Comparison of ENCODE assay signal across 14 mouse cellular contexts in genomic region chr2:110305358-110306283, GRCm38 (mm10). TPM values are rescaled to one million over a fixed set of nuclear protein-coding genes. Genes with fewer than 3 reads are reported as not detected.
A peak's percentile ranks its signal among the peaks of the same experiment; 100 is the strongest.
DNase-seq lines count a peak whose midpoint lies in the region; ATAC-seq and TF ChIP-seq lines count a peak whose summit lies in the region.
"Had no signal": no experiment of that assay in that cellular context is flagged by ENCODE, and none has a peak within 500 bp of the region (broad histone marks: within the 10 kb centered on the region; RNA-seq: fewer than 3 reads in every experiment).

No protein-coding gene starts in this region.

- no peak overlapping the region for H3K9ac ChIP-seq in hindbrain, embryonic 16.5 days (ENCODE audit: low read depth, low read length)
- H3K9ac ChIP-seq in hindbrain, embryonic 13.5 days, result no peak overlapping the region
- H3K9ac ChIP-seq in CH12.LX (ENCODE audit: insufficient read depth, low read depth), result no peak overlapping the region
- no peak overlapping the region for H3K9ac ChIP-seq in kidney, postnatal 0 days (ENCODE audit: low read depth, low read length)
- no peak overlapping the region for H3K9ac ChIP-seq in liver, embryonic 12.5 days
- H3K9ac ChIP-seq: forebrain, postnatal 0 days had no signal

- no peak for TF ChIP-seq POLR2A in CH12.LX (IDR thresholded peaks at IDR 0.05; ENCODE audit: low read depth, low read length)

- no peaks in the 10 kb centered on the region for H3K79me2 ChIP-seq in CH12.LX (replicated peaks; ENCODE audit: control insufficient read depth, extremely low read depth, insufficient read depth, poor library complexity, severe bottlenecking)

- no peaks in the 10 kb centered on the region for H3K27me3 ChIP-seq in hindbrain, embryonic 16.5 days (replicated peaks; ENCODE audit: control insufficient read depth, insufficient read depth, low read length)
- H3K27me3 ChIP-seq in hindbrain, embryonic 13.5 days, result no peaks in the 10 kb centered on the region
- H3K27me3 ChIP-seq in CH12.LX (replicated peaks), result no peaks in the 10 kb centered on the region
- H3K27me3 ChIP-seq in kidney, postnatal 0 days (ENCODE audit: insufficient read depth, low read length), result no peaks in the 10 kb centered on the region
- H3K27me3 ChIP-seq in liver, embryonic 12.5 days (replicated peaks), result no peaks in the 10 kb centered on the region

- no peak for TF ChIP-seq RAD21 in CH12.LX (IDR thresholded peaks at IDR 0.05; ENCODE audit: low read depth, low read length)

- no peaks in the 10 kb centered on the region for H3K9me3 ChIP-seq in hindbrain, embryonic 16.5 days (ENCODE audit: control insufficient read depth, low read length)
- H3K9me3 ChIP-seq in hindbrain, embryonic 13.5 days, result no peaks in the 10 kb centered on the region
- peaks cover 17% of the 10 kb centered on the region for H3K9me3 ChIP-seq in CH12.LX (replicated peaks; ENCODE audit: low read length)
- no peaks in the 10 kb centered on the region for H3K9me3 ChIP-seq in kidney, postnatal 0 days (replicated peaks; ENCODE audit: low read length)
- H3K9me3 ChIP-seq in liver, embryonic 12.5 days (replicated peaks), result no peaks in the 10 kb centered on the region

- DNase-seq in CH12.LX (ENCODE audit: extremely low read depth), result no peak
- DNase-seq in kidney, postnatal 0 days (ENCODE audit: low spot score), result no peak
- no peak for DNase-seq in layer of hippocampus, adult 11-12 months (ENCODE audit: low spot score)
- no peak for DNase-seq in right cerebral cortex, postnatal 36 days (ENCODE audit: low spot score in 2 of 2)
- no peak for DNase-seq in ovary, postnatal 14 days (ENCODE audit: low spot score)
- DNase-seq: cerebellum, adult 9-11 months; forebrain, postnatal 0 days; heart, postnatal 10 days; thymus, postnatal 36 days had no signal

- no peak for TF ChIP-seq EP300 in CH12.LX (IDR thresholded peaks at IDR 0.05; ENCODE audit: low read length)

- dilution Hi-C loops in CH12.LX (cut with MboI; ENCODE audit: extremely low pct_ligation_motif_present, extremely low pct_unique_long_range_greater_than_20kb, low sequenced_read_pairs), result no loop called here

- no peaks in the 10 kb centered on the region for H3K4me1 ChIP-seq in hindbrain, embryonic 16.5 days (ENCODE audit: control insufficient read depth, insufficient read depth, low read depth, low read length)
- H3K4me1 ChIP-seq in hindbrain, embryonic 13.5 days (replicated peaks), result no peaks in the 10 kb centered on the region
- no peaks in the 10 kb centered on the region for H3K4me1 ChIP-seq in CH12.LX (ENCODE audit: control insufficient read depth in 1 of 2, insufficient read depth in 2 of 2)
- H3K4me1 ChIP-seq in kidney, postnatal 0 days (replicated peaks; ENCODE audit: insufficient read depth, low read length), result no peaks in the 10 kb centered on the region
- H3K4me1 ChIP-seq in liver, embryonic 12.5 days, result 0 out of 2 replicates have a peak, but pooled peaks cover 5% of the 10 kb centered on the region

- in situ Hi-C loops in CH12.LX (cut with MboI; ENCODE audit: low pct_ligation_motif_present, low pct_unique_long_range_greater_than_20kb, low sequenced_read_pairs), result no loop called here

- 0 out of 2 replicates have a peak, but pooled peaks have one; percentile 27 for ATAC-seq in hindbrain, embryonic 16.5 days
- no peak for ATAC-seq in hindbrain, embryonic 13.5 days (ENCODE audit: low FRiP score)
- peak; percentile 33; the same call in 1 of the 2 replicates for ATAC-seq in kidney, postnatal 0 days (replicated peaks; ENCODE audit: low FRiP score, low read depth)
- peak; percentile 80 for ATAC-seq in liver, embryonic 12.5 days
- ATAC-seq: forebrain, postnatal 0 days had no signal

- no peak for TF ChIP-seq CTCF in CH12.LX (conservative IDR thresholded peaks at IDR 0.05 in 1 of 2, IDR thresholded peaks at IDR 0.05 in 1 of 2; ENCODE audit: low read depth in 2 of 2, low read length in 2 of 2)
- TF ChIP-seq CTCF in kidney, postnatal 0 days (IDR thresholded peaks at IDR 0.05; ENCODE audit: low read depth), result no peak

- no peak overlapping the region for H3K4me2 ChIP-seq in hindbrain, embryonic 16.5 days (ENCODE audit: low read length)
- H3K4me2 ChIP-seq in hindbrain, embryonic 13.5 days, result no peak overlapping the region
- no peak overlapping the region for H3K4me2 ChIP-seq in CH12.LX (ENCODE audit: insufficient read depth, low read depth, poor library complexity, severe bottlenecking)
- no peak overlapping the region for H3K4me2 ChIP-seq in kidney, postnatal 0 days (ENCODE audit: low read length)
- H3K4me2 ChIP-seq in liver, embryonic 12.5 days, result 0 out of 2 replicates have a peak overlapping the region, but pooled peaks have one; percentile 8

- H3K27ac ChIP-seq in hindbrain, embryonic 16.5 days (ENCODE audit: low read depth, low read length), result no peak overlapping the region
- no peak overlapping the region for H3K27ac ChIP-seq in hindbrain, embryonic 13.5 days
- no peak overlapping the region for H3K27ac ChIP-seq in CH12.LX (ENCODE audit: insufficient read depth, low read depth)
- no peak overlapping the region for H3K27ac ChIP-seq in kidney, postnatal 0 days
- no peak overlapping the region for H3K27ac ChIP-seq in liver, embryonic 12.5 days

- no peak overlapping the region for H3K4me3 ChIP-seq in hindbrain, embryonic 16.5 days (ENCODE audit: low read length)
- no peak overlapping the region for H3K4me3 ChIP-seq in hindbrain, embryonic 13.5 days
- no peak overlapping the region for H3K4me3 ChIP-seq in CH12.LX (replicated peaks in 1 of 3; ENCODE audit: low read depth in 2 of 3, low read length in 2 of 3, poor library complexity in 1 of 3)
- H3K4me3 ChIP-seq in kidney, postnatal 0 days (replicated peaks; ENCODE audit: low read depth, low read length), result no peak overlapping the region
- no peak overlapping the region for H3K4me3 ChIP-seq in liver, embryonic 12.5 days

- WGBS in hindbrain, embryonic 16.5 days, result 87% methylated on average over 12 of the region's 12 CpGs
- 89% methylated on average over 12 of the region's 12 CpGs for WGBS in hindbrain, embryonic 13.5 days
- WGBS in kidney, postnatal 0 days, result 81% methylated on average over 12 of the region's 12 CpGs
- 69% methylated on average over 12 of the region's 12 CpGs for whole genome bisulfite sequencing in liver, embryonic 12.5 days (ENCODE audit: insufficient replicate concordance)

- no peaks in the 10 kb centered on the region for H3K36me3 ChIP-seq in hindbrain, embryonic 16.5 days (ENCODE audit: control insufficient read depth, insufficient read depth, low read length)
- H3K36me3 ChIP-seq in hindbrain, embryonic 13.5 days, result no peaks in the 10 kb centered on the region
- no peaks in the 10 kb centered on the region for H3K36me3 ChIP-seq in CH12.LX (replicated peaks in 1 of 2; ENCODE audit: control insufficient read depth in 1 of 2, insufficient read depth in 1 of 2, low read length in 1 of 2)
- H3K36me3 ChIP-seq in kidney, postnatal 0 days (ENCODE audit: insufficient read depth, low read length), result no peaks in the 10 kb centered on the region
- H3K36me3 ChIP-seq in liver, embryonic 12.5 days, result no peaks in the 10 kb centered on the region

TF ChIP-seq in CH12.LX, 34 proteins besides CTCF, POLR2A, EP300 and RAD21:
- TF ChIP-seq BHLHE40 (IDR thresholded peaks at IDR 0.05; ENCODE audit: low read depth, low read length), result 0 out of 2 replicates have a peak, but pooled peaks have one; percentile 8
- no peak for TF ChIP-seq JUND (conservative IDR thresholded peaks at IDR 0.05; ENCODE audit: low read depth, low read length)
TF ChIP-seq in CH12.LX: peak in this region for 1.

RNA-seq across cellular contexts. Expression of gene Bbox1, which starts 8.7 kb away (rescaled TPM):
- polyA plus RNA-seq in hindbrain, embryonic 16.5 days (2015; fragmentation: Nextera tagmentation; extraction: Ambion mirVana), result 0.32 and 0.39 TPM in 2 replicates
- 0.08 TPM in 1 of 2 replicates, not detected in the other for polyA plus RNA-seq in hindbrain, embryonic 13.5 days (2015; fragmentation: Nextera tagmentation; extraction: Ambion mirVana)
- not detected in 2 replicates for total RNA-seq in CH12.LX (2012; rRNA removed)
- not detected in 2 replicates for total RNA-seq in CH12.LX (2014; rRNA removed)
- polyA plus RNA-seq in CH12.LX (2012; ENCODE audit: insufficient read length, low read depth), result not detected in 2 replicates
- polyA plus RNA-seq in kidney, postnatal 0 days (2015; fragmentation: Nextera tagmentation; extraction: Ambion mirVana), result 0.17 and 0.26 TPM in 2 replicates
- polyA plus RNA-seq in liver, embryonic 12.5 days (2016; fragmentation: Nextera tagmentation; extraction: Ambion mirVana), result 1.2 and 1.9 TPM in 2 replicates
- total RNA-seq: megakaryocyte-erythroid progenitor cell, adult 5-6 weeks had no signal
- polyA plus RNA-seq: neural tube, embryonic 11.5 days had no signal

RNA-seq across cellular contexts. Expression of gene Fibin, which starts 57.4 kb away (rescaled TPM):
- polyA plus RNA-seq in hindbrain, embryonic 16.5 days (2015; fragmentation: Nextera tagmentation; extraction: Ambion mirVana), result 9.4 and 10.7 TPM in 2 replicates
- polyA plus RNA-seq in hindbrain, embryonic 13.5 days (2015; fragmentation: Nextera tagmentation; extraction: Ambion mirVana), result 3.6 and 6.3 TPM in 2 replicates
- total RNA-seq in CH12.LX (2012; rRNA removed) (not detected in 2 replicates), CH12.LX (2014; rRNA removed) (not detected in 2 replicates)
- polyA plus RNA-seq in CH12.LX (2012; ENCODE audit: insufficient read length, low read depth), result not detected in 2 replicates
- polyA plus RNA-seq in kidney, postnatal 0 days (2015; fragmentation: Nextera tagmentation; extraction: Ambion mirVana), result 33.7 and 37.0 TPM in 2 replicates
- 1.4 and 1.6 TPM in 2 replicates for polyA plus RNA-seq in liver, embryonic 12.5 days (2016; fragmentation: Nextera tagmentation; extraction: Ambion mirVana)
- total RNA-seq: megakaryocyte-erythroid progenitor cell, adult 5-6 weeks had no signal
